Mouse (Mus musculus) midbrain, postnatal 0 days (tissue): ENCODE data around the gene Tcap. TPM values are rescaled to one million over a fixed set of nuclear protein-coding genes. Genes with fewer than 3 reads are reported as not detected.

Experiments
- ATAC-seq: fragments of 200-750 bp; cut with Nextera tagmentation; 2 replicates; pipeline ENCODE4 v1.8.0; 2017; ENCODE audit warnings: moderate number of reproducible peaks, mild to moderate bottlenecking, moderate TSS enrichment, moderate library complexity; ENCODE audit not compliant: low FRiP score
- DNase-seq: peaks from one replicate; pipeline ENCODE4 v3.0.0-alpha.2; 2015; ENCODE audit warnings: low spot score
- H3K27ac ChIP-seq: fragments of 300-500 bp; sonication (generic); 2 replicates; pipeline ENCODE4 v1.5.1; 2014; ENCODE audit warnings: low read depth, mild to moderate bottlenecking, low read length, mixed read lengths
- H3K27me3 ChIP-seq: fragments of 300-500 bp; sonication (generic); 2 replicates; pipeline ENCODE4 v1.6.1; 2014; ENCODE audit warnings: low read length, control low read depth, mixed read lengths; ENCODE audit not compliant: insufficient read depth
- H3K36me3 ChIP-seq: fragments of 300-500 bp; sonication (generic); 2 replicates; pipeline ENCODE4 v1.6.1; 2014; ENCODE audit warnings: low read length, control low read depth, mixed read lengths; ENCODE audit not compliant: insufficient read depth
- H3K4me1 ChIP-seq: fragments of 300-500 bp; sonication (generic); 2 replicates; pipeline ENCODE4 v1.6.1; 2014; ENCODE audit warnings: mild to moderate bottlenecking, control low read depth, antibody characterized with exemption, low read length, mixed read lengths; ENCODE audit not compliant: insufficient read depth
- H3K4me2 ChIP-seq: fragments of 300-500 bp; sonication (generic); 2 replicates; pipeline ENCODE4 v1.6.1; 2014; ENCODE audit warnings: low read depth, mild to moderate bottlenecking, low read length, mixed read lengths; ENCODE audit not compliant: poor library complexity, severe bottlenecking
- H3K4me3 ChIP-seq: fragments of 300-500 bp; sonication (generic); 2 replicates; pipeline ENCODE4 v1.5.1; 2014; ENCODE audit warnings: low read depth, mild to moderate bottlenecking, low read length, moderate library complexity
- H3K9ac ChIP-seq: fragments of 300-500 bp; sonication (generic); replicated peaks from 2 replicates; pipeline ENCODE4 v1.6.1; 2014; ENCODE audit warnings: mild to moderate bottlenecking, low read length, moderate library complexity, mixed read lengths; ENCODE audit not compliant: poor library complexity, severe bottlenecking
- H3K9me3 ChIP-seq: fragments of 300-500 bp; sonication (generic); 2 replicates; pipeline ENCODE4 v1.6.1; 2016; ENCODE audit warnings: low read length, control low read depth
- CTCF ChIP-seq: IDR thresholded peaks from 2 replicates; pipeline ENCODE4 v1.5.1; 2016; ENCODE audit warnings: antibody characterized with exemption, mild to moderate bottlenecking
- WGBS: fragments of 180-500 bp; shearing (Covaris S2); extraction: QIAGEN DNeasy Blood & Tissue Kit; methylation state at CpG from one replicate; pipeline ENCODE4 v1.1.7; 2014; 5-methylcytosine and 5-hydroxymethylcytosine counted together
- polyA plus RNA-seq: library from polyadenylated mRNA; unstranded; fragments of >200 nt; fragmentation: Nextera tagmentation; extraction: Ambion mirVana; gene quantifications from 2 replicates; pipeline ENCODE4 v1.2.1, GENCODE M21; 2015
- total RNA-seq: library from RNA; depleted of rRNA; stranded (reverse); fragments of >200 nt; gene quantifications from 2 replicates; pipeline ENCODE4 v1.2.3, GENCODE M21; 2014

Gene Tcap
- total and polyA plus RNA-seq, 2 experiments from 2014 or later: not detected

GRCm38 (mm10) chr11:98385638-98386585, 2.3 kb downstream of the Tcap start, which contains the start of gene Pnmt:
TSS of gene Pnmt (plus strand) at chr11:98386450.
- no peak within 1 kb of the TSS for H3K4me2 ChIP-seq
- no peaks in the 10 kb centered on the region for H3K4me1 ChIP-seq
- peaks cover under 1% of the 10 kb centered on the region; the same call in 1 of the 2 replicates for H3K36me3 ChIP-seq
- H3K9ac ChIP-seq: 0 out of 2 replicates have a peak within 1 kb of the TSS, but pooled peaks have one; percentile 19
- 56% methylated on average over 22 of the region's 25 CpGs for WGBS
- TF ChIP-seq CTCF: no peak
- DNase-seq (no peak), ATAC-seq (no peak)
- H3K27ac ChIP-seq: no peak within 1 kb of the TSS
- H3K9me3 ChIP-seq: no peaks in the 10 kb centered on the region
- H3K27me3 ChIP-seq: peaks cover 16% of the 10 kb centered on the region
- no peak within 1 kb of the TSS for H3K4me3 ChIP-seq

GRCm38 (mm10) chr11:98386596-98386995, 3.0 kb downstream of the Tcap start:
- Histone ChIP-seq H3K36me3 (no peaks in the 10 kb centered on the region), H3K4me2 (no peak overlapping the region), H3K27me3 (peaks cover 17% of the 10 kb centered on the region), H3K4me1 (no peaks in the 10 kb centered on the region), H3K9ac (0 out of 2 replicates have a peak overlapping the region, but pooled peaks have one; percentile 19), H3K4me3 (no peak overlapping the region), H3K27ac (no peak overlapping the region), H3K9me3 (no peaks in the 10 kb centered on the region)
- no peak for ATAC-seq
- DNase-seq: peak; percentile 17
- WGBS: 22% methylated on average over 24 of the region's 24 CpGs
- TF ChIP-seq CTCF: 0 out of 2 replicates have a peak, but pooled peaks have one; percentile 27

GRCm38 (mm10) chr11:98387056-98387577, 3.5 kb downstream of the Tcap start:
- no peak overlapping the region for H3K4me3 ChIP-seq
- no peak overlapping the region for H3K27ac ChIP-seq
- no peak for TF ChIP-seq CTCF
- ATAC-seq: no peak
- no peak overlapping the region for H3K4me2 ChIP-seq
- no peaks in the 10 kb centered on the region for H3K9me3 ChIP-seq
- H3K36me3 ChIP-seq: no peaks in the 10 kb centered on the region
- 61% methylated on average over 14 of the region's 14 CpGs for WGBS
- H3K9ac ChIP-seq: no peak overlapping the region
- no peak for DNase-seq
- H3K4me1 ChIP-seq: no peaks in the 10 kb centered on the region
- H3K27me3 ChIP-seq: peaks cover 17% of the 10 kb centered on the region

- H3K4me1 ChIP-seq: no peaks in the 10 kb centered on the region
- TF ChIP-seq CTCF: no peak
- no peak overlapping the region for H3K4me3 ChIP-seq
- no peaks in the 10 kb centered on the region for H3K36me3 ChIP-seq
- H3K9me3 ChIP-seq: no peaks in the 10 kb centered on the region
- WGBS: 83% methylated on average over 10 of the region's 10 CpGs
- ATAC-seq (no peak), DNase-seq (no peak)
- 0 out of 2 replicates have a peak overlapping the region, but pooled peaks have one; percentile 4 for H3K9ac ChIP-seq
- H3K4me2 ChIP-seq: no peak overlapping the region
- H3K27me3 ChIP-seq: peaks cover 17% of the 10 kb centered on the region
- H3K27ac ChIP-seq: no peak overlapping the region
Observed at GRCm38 (mm10) chr11:98388282-98388681, 4.7 kb downstream of the Tcap start.

- no peak overlapping the region for H3K9ac ChIP-seq
- H3K4me3 ChIP-seq: no peak overlapping the region
- no peaks in the 10 kb centered on the region for H3K9me3 ChIP-seq
- DNase-seq: peak; percentile 62
- H3K36me3 ChIP-seq: no peaks in the 10 kb centered on the region
- peaks cover 17% of the 10 kb centered on the region for H3K27me3 ChIP-seq
- no peak overlapping the region for H3K27ac ChIP-seq
- no peaks in the 10 kb centered on the region for H3K4me1 ChIP-seq
- WGBS: 29% methylated on average over 9 of the region's 9 CpGs
- peak; percentile 70 for TF ChIP-seq CTCF
- ATAC-seq: no peak
- H3K4me2 ChIP-seq: no peak overlapping the region
Observed at GRCm38 (mm10) chr11:98389221-98389780, 5.7 kb downstream of the Tcap start.
